Mouse (Mus musculus) liver, adult (tissue): Measurements from ENCODE around the gene Npas3.

Experiments used
- GATA4 ChIP-seq: IDR thresholded peaks from 2 replicates; pipeline ENCODE4 v1.6.1; 2014; ENCODE audit warnings: mild to moderate bottlenecking, low read length; ENCODE audit not compliant: insufficient replicate concordance

The Npas3 gene

GRCm38 (mm10) chr12:53290341-53290740, 41.9 kb downstream of the Npas3 start:
- no peak for TF ChIP-seq GATA4

- no peak for TF ChIP-seq GATA4
Measured at GRCm38 (mm10) chr12:53290846-53291245, 42.4 kb downstream of the Npas3 start.

GRCm38 (mm10) chr12:53292010-53292409, 43.5 kb downstream of the Npas3 start:
- no peak for TF ChIP-seq GATA4

GRCm38 (mm10) chr12:53292508-53293300, 44.2 kb downstream of the Npas3 start:
- no peak for TF ChIP-seq GATA4

- no peak for TF ChIP-seq GATA4
Measured at GRCm38 (mm10) chr12:53294011-53294410, 45.5 kb downstream of the Npas3 start.

- TF ChIP-seq GATA4 = no peak
Measured at GRCm38 (mm10) chr12:53295747-53296146, 47.3 kb downstream of the Npas3 start.

GRCm38 (mm10) chr12:53297946-53298840, 49.7 kb downstream of the Npas3 start:
- TF ChIP-seq GATA4 = no peak

- no peak for TF ChIP-seq GATA4
Measured at GRCm38 (mm10) chr12:53300964-53301363, 52.5 kb downstream of the Npas3 start.

GRCm38 (mm10) chr12:53302129-53302528, 53.7 kb downstream of the Npas3 start:
- no peak for TF ChIP-seq GATA4

- TF ChIP-seq GATA4 = no peak
Measured at GRCm38 (mm10) chr12:53316715-53317114, 68.2 kb downstream of the Npas3 start.

GRCm38 (mm10) chr12:53317801-53318200, 69.3 kb downstream of the Npas3 start:
- no peak for TF ChIP-seq GATA4

GRCm38 (mm10) chr12:53320526-53320925, 72.0 kb downstream of the Npas3 start:
- TF ChIP-seq GATA4 = no peak

GRCm38 (mm10) chr12:53321018-53321417, 72.5 kb downstream of the Npas3 start:
- no peak for TF ChIP-seq GATA4

GRCm38 (mm10) chr12:53321944-53322343, 73.5 kb downstream of the Npas3 start:
- TF ChIP-seq GATA4 = no peak

GRCm38 (mm10) chr12:53327653-53328188, 79.2 kb downstream of the Npas3 start:
- no peak for TF ChIP-seq GATA4

- TF ChIP-seq GATA4 = no peak
Measured at GRCm38 (mm10) chr12:53328257-53328736, 79.8 kb downstream of the Npas3 start.

- no peak for TF ChIP-seq GATA4
Measured at GRCm38 (mm10) chr12:53330141-53330540, 81.7 kb downstream of the Npas3 start.
